Mouse (Mus musculus): ENCODE data around the gene Snupn. TPM values are rescaled to one million over a fixed set of nuclear protein-coding genes. Genes with fewer than 3 reads are reported as not detected.

The Snupn gene
- polyA plus RNA-seq, 1 experiment = 18.5 TPM

DNA sequence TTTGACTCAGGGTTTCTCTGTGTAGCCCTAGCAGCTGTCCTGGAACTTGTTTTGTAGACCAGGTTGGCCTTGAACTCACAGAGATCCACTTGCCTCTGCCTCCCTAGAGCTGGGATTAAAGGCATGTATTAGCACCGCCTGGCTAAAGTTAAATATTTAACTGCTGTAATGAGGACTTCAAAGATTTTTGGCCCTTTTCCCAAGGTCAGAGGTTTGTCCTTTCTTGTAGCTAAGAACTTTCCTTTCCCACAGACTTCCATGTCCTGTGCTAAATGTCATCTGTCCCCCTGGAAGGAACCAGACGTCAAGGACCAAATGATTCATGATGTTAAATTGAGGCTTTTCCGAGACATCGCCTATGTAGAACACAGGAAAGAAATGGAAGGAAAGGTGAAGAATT lies 52.3 kb downstream of the Snupn start:
- no peak for TF ChIP-seq EP300 (IDR thresholded peaks at IDR 0.05; ENCODE audit: insufficient read depth, low read depth, low read length)
- TF ChIP-seq POLR2A (IDR thresholded peaks at IDR 0.05; ENCODE audit: insufficient read depth, low read length) = no peak
- TF ChIP-seq CTCF (IDR thresholded peaks at IDR 0.05; ENCODE audit: low read depth, low read length) = no peak
- no peaks in the 10 kb centered on the region for H3K36me3 ChIP-seq (ENCODE audit: control insufficient read depth, insufficient read depth, low read length, poor library complexity, severe bottlenecking)
- 0 out of 2 replicates have a peak, but pooled peaks cover 3% of the 10 kb centered on the region for H3K9me3 ChIP-seq (replicated peaks; ENCODE audit: control insufficient read depth, insufficient read depth, low read length, poor library complexity, severe bottlenecking)
- no peaks in the 10 kb centered on the region for H3K4me1 ChIP-seq (ENCODE audit: control insufficient read depth, insufficient read depth, low read length)
- no peak overlapping the region for H3K4me3 ChIP-seq (ENCODE audit: low read depth, low read length)
- no peaks in the 10 kb centered on the region for H3K27me3 ChIP-seq (ENCODE audit: control insufficient read depth, insufficient read depth, low read length, poor library complexity, severe bottlenecking)
- H3K27ac ChIP-seq (ENCODE audit: insufficient read depth, low read length) = no peak overlapping the region
- no peak overlapping the region for H3K9ac ChIP-seq (ENCODE audit: low read depth, poor library complexity, severe bottlenecking)

GRCm38 (mm10) chr9:57012393-57012792 lies 61.7 kb downstream of the Snupn start:
- Histone ChIP-seq H3K27ac (ENCODE audit: insufficient read depth, low read length) (no peak overlapping the region), H3K4me1 (ENCODE audit: control insufficient read depth, insufficient read depth, low read length) (no peaks in the 10 kb centered on the region), H3K36me3 (ENCODE audit: control insufficient read depth, insufficient read depth, low read length, poor library complexity, severe bottlenecking) (no peaks in the 10 kb centered on the region), H3K27me3 (ENCODE audit: control insufficient read depth, insufficient read depth, low read length, poor library complexity, severe bottlenecking) (no peaks in the 10 kb centered on the region; the same call in 1 of the 2 replicates), H3K4me3 (ENCODE audit: low read depth, low read length) (no peak overlapping the region), H3K9ac (ENCODE audit: low read depth, poor library complexity, severe bottlenecking) (no peak overlapping the region), H3K9me3 (replicated peaks; ENCODE audit: control insufficient read depth, insufficient read depth, low read length, poor library complexity, severe bottlenecking) (0 out of 2 replicates have a peak, but pooled peaks cover 3% of the 10 kb centered on the region)
- no peak for TF ChIP-seq EP300 (IDR thresholded peaks at IDR 0.05; ENCODE audit: insufficient read depth, low read depth, low read length)
- no peak for TF ChIP-seq POLR2A (IDR thresholded peaks at IDR 0.05; ENCODE audit: insufficient read depth, low read length)
- no peak for TF ChIP-seq CTCF (IDR thresholded peaks at IDR 0.05; ENCODE audit: low read depth, low read length)

GRCm38 (mm10) chr9:57012895-57013294 lies 62.2 kb downstream of the Snupn start:
- H3K4me3 ChIP-seq (ENCODE audit: low read depth, low read length) = no peak overlapping the region
- no peaks in the 10 kb centered on the region; the same call in 1 of the 2 replicates for H3K27me3 ChIP-seq (ENCODE audit: control insufficient read depth, insufficient read depth, low read length, poor library complexity, severe bottlenecking)
- H3K27ac ChIP-seq (ENCODE audit: insufficient read depth, low read length) = no peak overlapping the region
- H3K9me3 ChIP-seq (replicated peaks; ENCODE audit: control insufficient read depth, insufficient read depth, low read length, poor library complexity, severe bottlenecking) = no peaks in the 10 kb centered on the region
- TF ChIP-seq CTCF (IDR thresholded peaks at IDR 0.05; ENCODE audit: low read depth, low read length) (no peak), POLR2A (IDR thresholded peaks at IDR 0.05; ENCODE audit: insufficient read depth, low read length) (no peak), EP300 (IDR thresholded peaks at IDR 0.05; ENCODE audit: insufficient read depth, low read depth, low read length) (no peak)
- no peaks in the 10 kb centered on the region for H3K36me3 ChIP-seq (ENCODE audit: control insufficient read depth, insufficient read depth, low read length, poor library complexity, severe bottlenecking)
- H3K4me1 ChIP-seq (ENCODE audit: control insufficient read depth, insufficient read depth, low read length) = no peaks in the 10 kb centered on the region
- no peak overlapping the region for H3K9ac ChIP-seq (ENCODE audit: low read depth, poor library complexity, severe bottlenecking)

GRCm38 (mm10) chr9:57013756-57014155 lies 63.1 kb downstream of the Snupn start:
- no peak overlapping the region for H3K27ac ChIP-seq (ENCODE audit: insufficient read depth, low read length)
- H3K36me3 ChIP-seq (ENCODE audit: control insufficient read depth, insufficient read depth, low read length, poor library complexity, severe bottlenecking) = no peaks in the 10 kb centered on the region
- H3K9ac ChIP-seq (ENCODE audit: low read depth, poor library complexity, severe bottlenecking) = no peak overlapping the region
- no peaks in the 10 kb centered on the region; the same call in 1 of the 2 replicates for H3K27me3 ChIP-seq (ENCODE audit: control insufficient read depth, insufficient read depth, low read length, poor library complexity, severe bottlenecking)
- H3K4me1 ChIP-seq (ENCODE audit: control insufficient read depth, insufficient read depth, low read length) = no peaks in the 10 kb centered on the region
- no peak for TF ChIP-seq CTCF (IDR thresholded peaks at IDR 0.05; ENCODE audit: low read depth, low read length)
- no peak for TF ChIP-seq POLR2A (IDR thresholded peaks at IDR 0.05; ENCODE audit: insufficient read depth, low read length)
- no peak for TF ChIP-seq EP300 (IDR thresholded peaks at IDR 0.05; ENCODE audit: insufficient read depth, low read depth, low read length)
- H3K9me3 ChIP-seq (replicated peaks; ENCODE audit: control insufficient read depth, insufficient read depth, low read length, poor library complexity, severe bottlenecking) = no peaks in the 10 kb centered on the region
- H3K4me3 ChIP-seq (ENCODE audit: low read depth, low read length) = no peak overlapping the region

DNA sequence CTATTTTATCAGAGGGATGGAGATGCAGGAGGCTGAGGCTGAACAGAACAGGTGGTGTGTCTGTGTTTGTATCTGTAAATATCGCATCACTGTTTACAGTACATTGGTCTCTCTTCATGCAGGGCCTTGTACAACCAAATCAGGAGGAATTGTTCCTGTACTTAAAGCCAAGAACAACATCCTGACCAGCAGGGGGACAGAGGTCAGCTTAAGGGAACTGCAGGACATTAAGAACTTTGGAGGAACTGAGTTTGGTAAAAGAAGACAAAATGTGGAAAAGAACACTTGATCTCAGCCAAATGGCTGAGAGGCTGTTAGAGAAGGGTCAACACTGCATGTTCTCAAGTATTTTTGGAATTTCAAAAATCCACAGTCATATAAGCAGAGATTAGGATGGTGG lies 64.1 kb downstream of the Snupn start:
- Histone ChIP-seq H3K36me3 (ENCODE audit: control insufficient read depth, insufficient read depth, low read length, poor library complexity, severe bottlenecking) (no peaks in the 10 kb centered on the region), H3K4me3 (ENCODE audit: low read depth, low read length) (no peak overlapping the region), H3K4me1 (ENCODE audit: control insufficient read depth, insufficient read depth, low read length) (no peaks in the 10 kb centered on the region), H3K9ac (ENCODE audit: low read depth, poor library complexity, severe bottlenecking) (no peak overlapping the region), H3K27me3 (ENCODE audit: control insufficient read depth, insufficient read depth, low read length, poor library complexity, severe bottlenecking) (no peaks in the 10 kb centered on the region; the same call in 1 of the 2 replicates), H3K27ac (ENCODE audit: insufficient read depth, low read length) (no peak overlapping the region), H3K9me3 (replicated peaks; ENCODE audit: control insufficient read depth, insufficient read depth, low read length, poor library complexity, severe bottlenecking) (no peaks in the 10 kb centered on the region)
- TF ChIP-seq POLR2A (IDR thresholded peaks at IDR 0.05; ENCODE audit: insufficient read depth, low read length) (no peak), CTCF (IDR thresholded peaks at IDR 0.05; ENCODE audit: low read depth, low read length) (no peak), EP300 (IDR thresholded peaks at IDR 0.05; ENCODE audit: insufficient read depth, low read depth, low read length) (no peak)

DNA sequence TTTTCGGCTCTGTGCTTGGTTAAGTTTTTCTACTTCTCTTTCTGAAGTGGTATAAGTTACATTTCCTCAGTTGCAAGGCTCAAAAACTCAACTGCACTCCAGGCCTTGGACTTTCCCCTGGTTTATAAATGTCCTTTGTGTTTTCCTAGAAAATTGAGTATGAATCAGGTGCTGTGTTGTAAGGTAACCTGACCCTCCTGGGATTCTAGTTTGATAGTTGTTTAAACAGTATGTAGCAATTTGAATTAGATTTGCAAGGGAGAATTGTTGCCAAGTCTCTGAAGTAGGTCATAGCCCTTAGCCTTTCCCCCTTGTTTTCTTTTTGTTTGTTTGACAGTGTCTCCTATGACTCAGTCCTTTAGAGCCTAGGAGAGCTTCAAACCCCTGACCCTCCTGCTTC lies 67.0 kb downstream of the Snupn start:
- no peaks in the 10 kb centered on the region for H3K36me3 ChIP-seq (ENCODE audit: control insufficient read depth, insufficient read depth, low read length, poor library complexity, severe bottlenecking)
- H3K9ac ChIP-seq (ENCODE audit: low read depth, poor library complexity, severe bottlenecking) = no peak overlapping the region
- H3K4me1 ChIP-seq (ENCODE audit: control insufficient read depth, insufficient read depth, low read length) = no peaks in the 10 kb centered on the region
- no peaks in the 10 kb centered on the region for H3K9me3 ChIP-seq (replicated peaks; ENCODE audit: control insufficient read depth, insufficient read depth, low read length, poor library complexity, severe bottlenecking)
- TF ChIP-seq EP300 (IDR thresholded peaks at IDR 0.05; ENCODE audit: insufficient read depth, low read depth, low read length) = no peak
- no peak for TF ChIP-seq POLR2A (IDR thresholded peaks at IDR 0.05; ENCODE audit: insufficient read depth, low read length)
- TF ChIP-seq CTCF (IDR thresholded peaks at IDR 0.05; ENCODE audit: low read depth, low read length) = no peak
- no peak overlapping the region for H3K4me3 ChIP-seq (ENCODE audit: low read depth, low read length)
- no peak overlapping the region for H3K27ac ChIP-seq (ENCODE audit: insufficient read depth, low read length)
- H3K27me3 ChIP-seq (ENCODE audit: control insufficient read depth, insufficient read depth, low read length, poor library complexity, severe bottlenecking) = no peaks in the 10 kb centered on the region

Measured in ES-Bruce4 (cell line).